Mouse (Mus musculus) cerebellum, adult 9-11 months (tissue): ENCODE data around the gene Eno4.
"Not testable (repeated sequence)": the region's sequence is repeated elsewhere in the genome, so short reads cannot be mapped to it uniquely, and the experiment has no call there.

Experiments
- DNase-seq: peaks from one replicate; pipeline ENCODE4 v3.0.0; 2022

Gene Eno4

GRCm38 (mm10) chr19:58942841-58943828 lies at the start of gene Eno4, which contains the start of gene Hspa12a:
Gene Eno4, plus strand, starts transcription at chr19:58943425.
Gene Hspa12a, minus strand, starts transcription at chr19:58943654.
- peak; percentile 98 for DNase-seq

DNA sequence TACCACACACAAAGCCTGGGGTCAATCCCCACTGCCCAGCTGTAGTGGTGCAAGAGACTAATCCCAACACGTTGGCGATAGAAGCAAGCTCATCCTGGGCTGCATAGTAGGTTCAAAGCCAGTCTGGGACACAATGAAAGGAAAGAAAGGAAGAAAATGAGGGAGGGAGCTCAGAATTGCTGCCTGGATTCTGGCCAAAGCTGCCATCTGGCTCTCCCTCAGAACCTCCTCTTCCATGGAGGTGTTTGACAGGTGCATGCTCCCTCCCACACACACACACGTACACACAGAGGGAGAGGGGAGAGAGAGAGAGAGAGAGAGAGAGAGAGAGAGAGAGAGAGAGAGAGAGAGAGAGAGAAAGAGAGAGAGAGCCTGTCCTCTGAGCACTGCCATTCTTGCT lies 47.0 kb upstream of the Eno4 start:
- DNase-seq: peak; percentile 84

GRCm38 (mm10) chr19:58900471-58900870 lies 42.8 kb upstream of the Eno4 start:
- DNase-seq: not testable (repeated sequence)

DNA sequence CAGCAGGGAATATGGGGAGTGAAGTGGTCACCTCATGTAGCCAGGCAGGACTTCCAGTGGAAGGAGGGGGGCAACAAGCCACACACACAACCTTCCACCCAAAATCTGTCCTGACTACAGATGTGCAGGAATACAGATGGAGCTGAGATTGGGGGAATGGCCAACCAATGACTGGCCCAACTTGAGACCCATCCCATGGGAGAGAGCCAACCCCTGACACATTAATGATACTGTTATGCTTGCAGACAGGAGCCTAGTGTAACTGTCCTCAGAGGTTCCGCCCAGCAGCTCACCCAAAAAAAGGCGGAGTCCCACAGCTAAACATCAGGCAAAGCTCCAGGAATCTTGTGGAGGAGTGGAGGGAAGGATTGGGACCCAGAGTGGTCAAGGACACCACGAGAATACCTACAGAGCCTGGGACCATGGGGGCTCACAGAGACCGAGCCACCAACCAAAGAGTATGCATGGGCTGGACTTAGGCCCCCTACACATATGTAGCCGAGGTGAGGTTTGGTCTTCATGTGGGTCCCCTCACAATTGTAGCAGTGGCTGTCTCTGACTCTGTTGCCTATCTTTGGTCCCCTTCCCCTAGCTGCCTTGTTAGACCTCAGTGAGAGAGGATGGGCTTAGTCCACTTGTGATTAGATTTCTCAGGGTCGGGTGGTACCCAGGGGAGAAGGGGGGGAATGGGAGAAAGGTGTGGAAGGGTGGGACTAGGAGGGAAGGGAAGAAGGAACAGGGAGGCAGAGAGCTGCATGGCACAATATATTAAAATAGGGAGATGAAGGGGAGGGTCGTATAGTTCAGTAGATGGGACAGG lies 39.9 kb upstream of the Eno4 start:
- DNase-seq: no peak

DNA sequence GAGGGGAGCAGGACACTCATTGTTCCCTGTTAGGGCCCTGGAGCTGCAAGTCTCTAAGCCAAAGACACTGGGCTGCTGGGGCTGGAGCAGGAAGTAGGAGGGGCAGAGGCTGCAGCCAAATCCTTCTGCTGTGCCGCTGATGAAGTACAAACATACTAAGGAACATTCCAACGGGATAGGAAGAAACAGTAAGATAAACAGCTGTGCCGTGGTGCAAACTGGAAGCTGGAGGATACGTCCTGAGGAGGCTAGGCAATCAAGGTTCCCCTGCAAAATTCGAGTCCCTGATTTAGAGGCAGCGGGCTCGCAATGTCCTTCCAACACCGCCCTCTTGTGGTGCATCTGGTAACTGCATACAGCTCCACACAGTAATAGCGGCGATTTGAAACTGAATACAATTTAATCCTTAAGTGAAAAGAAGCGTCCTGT lies 39.3 kb upstream of the Eno4 start:
- peak; percentile 70 for DNase-seq

DNA sequence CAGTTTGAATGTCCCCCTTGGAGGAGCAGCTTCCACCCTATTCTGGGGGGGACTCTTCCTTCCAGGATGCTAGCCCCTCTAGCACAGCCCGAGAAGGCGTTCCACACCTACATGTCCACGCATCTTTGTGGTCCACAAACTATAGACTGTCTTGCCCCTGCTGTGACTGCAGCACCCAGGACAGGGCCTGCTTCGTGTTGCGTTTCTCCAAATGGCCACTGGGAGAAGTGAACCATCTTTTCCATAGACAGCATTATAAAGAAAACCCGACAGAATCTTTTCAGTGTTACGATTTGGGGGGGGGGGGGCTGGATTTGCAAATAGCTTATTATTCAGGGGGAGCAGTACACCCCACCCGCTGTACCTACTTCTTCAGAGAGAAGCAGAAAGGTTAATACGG lies 36.5 kb upstream of the Eno4 start:
- DNase-seq: no peak

DNA sequence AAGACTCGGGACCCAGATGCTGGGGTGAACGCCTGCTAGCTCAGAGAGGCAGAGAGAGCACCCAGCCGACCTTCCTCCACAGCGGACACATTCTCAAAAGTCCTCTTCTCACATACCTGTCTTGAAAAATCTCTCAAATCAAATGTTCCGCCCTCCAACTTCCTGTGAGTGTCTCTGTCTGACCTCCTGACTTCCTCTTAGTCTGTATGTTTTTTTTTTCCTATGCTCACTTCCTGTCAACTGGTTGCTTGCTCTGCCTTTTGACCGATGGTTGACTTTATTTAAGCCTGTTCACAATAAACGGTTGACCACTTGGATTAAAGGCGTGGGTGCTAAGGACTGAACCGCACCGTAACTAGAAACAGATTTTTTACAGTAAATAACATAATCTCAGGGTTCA lies 35.2 kb upstream of the Eno4 start:
- no peak for DNase-seq

- DNase-seq: no peak
Observed at GRCm38 (mm10) chr19:58910941-58911368, 32.3 kb upstream of the Eno4 start.

DNA sequence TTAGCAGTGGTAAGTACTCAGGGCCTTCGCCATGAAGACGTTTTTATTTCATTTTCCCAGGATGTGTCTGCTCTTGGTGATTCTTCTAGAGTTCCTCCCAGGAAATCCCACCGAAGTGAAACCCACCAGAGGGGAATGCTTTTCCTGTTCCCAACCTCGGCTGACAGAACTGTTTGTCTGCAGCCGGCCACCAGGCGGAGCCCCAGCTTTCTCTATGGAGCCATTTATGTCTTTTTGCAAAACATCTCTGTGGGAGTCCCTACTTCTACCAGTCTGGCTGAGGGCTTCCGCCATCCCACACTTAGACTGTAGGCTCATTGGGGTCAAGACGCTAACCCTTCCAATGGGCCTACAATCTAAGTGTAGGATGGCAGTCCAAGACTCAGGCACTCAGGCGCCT lies 31.8 kb upstream of the Eno4 start:
- peak; percentile 24 for DNase-seq

GRCm38 (mm10) chr19:58913301-58913700 lies 29.9 kb upstream of the Eno4 start:
- no peak for DNase-seq

DNA sequence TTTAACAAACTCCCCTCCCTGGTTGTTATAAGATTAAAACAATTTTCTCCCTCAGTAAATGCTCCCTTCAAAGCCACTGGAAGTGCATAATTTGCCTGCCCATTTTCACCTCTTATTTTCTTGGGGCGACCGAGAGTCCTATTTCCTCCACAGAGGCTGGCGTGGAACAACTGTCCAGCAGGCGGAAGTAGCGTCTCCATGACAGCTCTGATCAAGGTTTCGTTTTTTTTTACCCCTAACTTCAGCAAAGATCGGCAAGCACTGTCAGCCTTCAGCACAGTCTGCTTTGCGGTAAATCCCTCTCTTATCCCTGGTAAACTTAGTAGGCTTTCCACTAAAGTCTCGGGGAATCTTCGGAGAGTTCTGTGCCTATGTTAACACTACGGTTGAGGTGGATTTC lies 24.6 kb upstream of the Eno4 start:
- DNase-seq: no peak

- DNase-seq: no peak
Observed at GRCm38 (mm10) chr19:58919148-58919547, 24.1 kb upstream of the Eno4 start.

- no peak for DNase-seq
Observed at GRCm38 (mm10) chr19:58931081-58931800, 12.0 kb upstream of the Eno4 start.

DNA sequence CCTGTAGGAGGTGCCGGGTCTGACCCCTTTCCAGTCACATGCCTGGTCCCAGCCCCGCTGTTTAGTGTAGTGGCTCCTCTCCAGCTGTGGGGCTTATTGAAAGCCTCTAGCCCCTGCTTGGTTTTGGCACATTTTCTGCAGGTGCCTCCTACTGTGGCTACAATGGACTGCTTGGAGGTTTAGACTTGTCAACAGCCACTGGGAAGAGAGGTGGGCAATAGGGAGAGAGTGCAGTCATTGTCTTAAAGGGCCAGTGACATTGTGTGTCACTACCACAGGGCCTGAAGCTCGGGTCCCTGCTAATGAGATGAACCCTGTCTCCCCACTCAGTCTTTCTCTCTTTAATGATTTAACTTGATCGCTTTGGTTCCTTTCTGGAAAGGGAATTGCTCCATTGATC lies 10.2 kb upstream of the Eno4 start:
- DNase-seq: no peak

DNA sequence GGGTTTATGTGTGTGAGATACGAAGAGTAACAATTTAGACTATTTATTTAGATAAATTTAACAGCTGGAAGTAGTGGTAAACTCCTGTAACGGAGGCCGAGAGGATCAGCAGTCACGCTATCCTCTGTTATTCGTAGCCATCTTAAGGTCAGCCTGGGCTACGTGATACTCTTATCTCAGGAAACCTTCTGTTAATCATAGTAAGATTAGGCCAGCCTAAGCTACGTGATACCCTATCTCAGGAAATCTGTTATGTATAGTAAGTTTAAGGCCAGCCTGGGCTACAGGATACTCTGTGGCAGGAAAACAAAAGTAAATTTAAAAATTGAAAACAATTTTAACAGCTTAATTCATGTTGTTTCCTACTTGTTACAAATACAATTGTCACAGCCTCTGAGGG lies 2.7 kb downstream of the Eno4 start:
- no peak for DNase-seq

- DNase-seq: no peak
Observed at GRCm38 (mm10) chr19:58951521-58951920, 8.3 kb downstream of the Eno4 start.

DNA sequence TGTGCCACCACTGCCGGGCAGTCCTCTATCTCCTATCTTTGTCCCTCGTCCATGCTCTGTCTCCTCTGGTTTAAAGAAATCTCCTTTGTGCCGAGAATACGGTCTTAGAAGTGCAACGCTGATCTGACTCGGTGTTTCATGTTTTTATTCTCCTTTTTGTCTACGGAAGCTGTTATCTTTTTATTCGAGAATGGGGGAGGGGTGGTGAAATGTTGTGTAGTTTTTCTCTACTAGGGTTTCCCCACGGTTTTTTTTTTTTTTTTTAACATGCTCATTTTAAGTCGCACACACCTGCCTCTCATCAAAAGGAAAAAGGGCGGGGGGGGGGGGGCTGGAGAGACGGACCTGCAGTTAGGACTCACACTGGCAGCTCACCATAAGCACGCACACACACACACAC lies 9.0 kb downstream of the Eno4 start:
- DNase-seq: no peak

DNA sequence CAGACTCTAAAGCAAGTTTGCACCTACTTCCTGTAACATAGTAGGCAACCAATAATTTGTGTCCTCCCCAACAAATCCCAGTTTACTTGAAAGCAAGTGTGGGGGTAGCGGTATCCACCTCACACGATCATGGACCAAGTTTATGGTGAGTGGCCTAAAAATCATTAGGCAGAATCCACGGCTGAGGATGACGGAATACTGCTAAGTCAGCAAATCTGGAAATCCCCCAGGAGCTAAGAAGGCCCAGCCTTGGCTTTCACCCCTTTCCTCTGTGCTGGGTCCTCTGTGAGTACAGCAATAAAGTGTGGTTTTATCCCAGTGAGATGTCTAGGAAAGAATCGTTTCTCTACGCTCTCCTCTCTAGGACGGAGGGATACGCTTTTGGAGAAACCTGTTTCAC lies 11.6 kb downstream of the Eno4 start:
- DNase-seq: no peak

- DNase-seq: no peak
Observed at GRCm38 (mm10) chr19:58963011-58963410, 19.8 kb downstream of the Eno4 start.

- DNase-seq: peak; percentile 46
Observed at GRCm38 (mm10) chr19:58968731-58969506, 25.7 kb downstream of the Eno4 start.

DNA sequence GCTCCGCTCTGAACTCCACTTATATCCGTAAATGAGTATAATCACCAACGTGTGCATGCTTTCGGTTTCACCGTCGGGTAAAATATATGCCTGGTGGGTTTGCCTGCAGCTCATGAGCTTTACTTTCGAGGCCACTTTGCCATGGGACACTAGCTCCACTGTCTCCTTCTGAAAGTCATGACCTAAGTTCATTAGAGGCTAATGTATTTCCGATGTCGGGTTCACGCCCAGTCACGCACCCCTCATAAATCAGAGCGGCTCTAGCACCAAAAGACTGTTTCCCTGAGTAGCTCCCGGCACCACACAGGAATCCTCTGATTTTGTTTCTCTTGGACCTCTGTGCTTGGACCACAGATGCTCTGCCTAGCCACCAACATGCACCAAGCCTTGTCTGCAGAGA lies 27.6 kb downstream of the Eno4 start:
- DNase-seq: no peak

DNA sequence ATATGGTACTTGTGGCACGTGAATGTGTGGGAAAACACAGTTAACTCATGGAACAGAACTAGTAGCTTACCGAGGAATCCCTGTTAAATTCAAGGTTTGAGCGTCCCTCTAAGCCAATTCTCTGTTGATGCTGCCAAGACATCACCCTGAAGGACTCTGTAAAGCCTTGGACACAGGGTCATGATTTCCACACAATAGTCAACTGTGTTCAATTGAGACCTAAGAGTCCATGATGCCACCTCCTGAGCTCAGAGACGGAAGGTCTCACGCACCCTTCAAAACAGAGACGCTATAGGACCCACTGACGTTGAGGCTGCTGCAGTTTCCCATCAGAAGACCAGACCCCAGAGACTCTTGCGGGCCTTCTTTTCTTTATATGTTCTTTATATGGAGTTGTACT lies 30.9 kb downstream of the Eno4 start:
- DNase-seq: no peak
